Mouse (Mus musculus) hindbrain, embryonic 11.5 days (tissue): ENCODE measurements around the gene Faap100. TPM values are rescaled to one million over a fixed set of nuclear protein-coding genes. Genes with fewer than 3 reads are reported as not detected.

ENCODE experiments used
- ATAC-seq: fragments of 200-750 bp; cut with Nextera tagmentation; 2 replicates; pipeline ENCODE4 v1.8.0; 2017; ENCODE audit warnings: mild to moderate bottlenecking, moderate TSS enrichment, moderate library complexity; ENCODE audit not compliant: low FRiP score
- DNase-seq: peaks from one replicate; pipeline ENCODE4 v3.0.0-alpha.2; 2015; ENCODE audit warnings: low spot score
- H3K27ac ChIP-seq: fragments of 300-500 bp; sonication (generic); 2 replicates; pipeline ENCODE4 v1.5.1; 2014; ENCODE audit warnings: mild to moderate bottlenecking, low read depth, low read length
- H3K27me3 ChIP-seq: fragments of 300-500 bp; sonication (generic); 2 replicates; pipeline ENCODE4 v1.6.1; 2014; ENCODE audit warnings: mild to moderate bottlenecking, low read length, moderate library complexity, mixed read lengths; ENCODE audit not compliant: control insufficient read depth, insufficient read depth
- H3K36me3 ChIP-seq: fragments of 300-500 bp; sonication (generic); 2 replicates; pipeline ENCODE4 v1.6.1; 2014; ENCODE audit warnings: mild to moderate bottlenecking, low read length, moderate library complexity, mixed read lengths; ENCODE audit not compliant: control insufficient read depth, insufficient read depth
- H3K4me1 ChIP-seq: fragments of 300-500 bp; sonication (generic); replicated peaks from 2 replicates; pipeline ENCODE4 v1.6.1; 2014; ENCODE audit warnings: low read length, mixed read lengths; ENCODE audit not compliant: control insufficient read depth, insufficient read depth
- H3K4me2 ChIP-seq: fragments of 300-500 bp; sonication (generic); replicated peaks from 2 replicates; pipeline ENCODE4 v1.6.1; 2014; ENCODE audit warnings: mild to moderate bottlenecking, low read depth, low read length
- H3K4me3 ChIP-seq: fragments of 300-500 bp; sonication (generic); 2 replicates; pipeline ENCODE4 v1.5.1; 2014; ENCODE audit warnings: low read depth, low read length
- H3K9ac ChIP-seq: fragments of 300-500 bp; sonication (generic); 2 replicates; pipeline ENCODE4 v1.6.1; 2014; ENCODE audit warnings: low read depth, low read length
- H3K9me3 ChIP-seq: fragments of 300-500 bp; sonication (generic); 2 replicates; pipeline ENCODE4 v1.6.1; 2016; ENCODE audit warnings: low read length; ENCODE audit not compliant: control insufficient read depth
- WGBS: fragments of 180-500 bp; shearing (Covaris S2); extraction: QIAGEN DNeasy Blood & Tissue Kit; methylation state at CpG from one replicate; pipeline ENCODE4 v1.1.7; 2014; 5-methylcytosine and 5-hydroxymethylcytosine counted together
- polyA plus RNA-seq: library from polyadenylated mRNA; unstranded; fragments of >200 nt; fragmentation: Nextera tagmentation; extraction: Ambion mirVana; gene quantifications from 2 replicates; pipeline ENCODE4 v1.2.1, GENCODE M21; 2014

Gene Faap100
- polyA plus RNA-seq, 1 experiment from 2014 or later: 27.8 TPM

- no peak overlapping the region for H3K4me3 ChIP-seq
- H3K27ac ChIP-seq: no peak overlapping the region
- WGBS: 95% methylated on average over 3 of the region's 3 CpGs
- ATAC-seq (no peak), DNase-seq (no peak)
- H3K27me3 ChIP-seq: no peaks in the 10 kb centered on the region
- no peaks in the 10 kb centered on the region for H3K9me3 ChIP-seq
- H3K4me1 ChIP-seq: no peaks in the 10 kb centered on the region
- H3K36me3 ChIP-seq: peaks cover 6% of the 10 kb centered on the region; the same call in 1 of the 2 replicates
- no peak overlapping the region for H3K4me2 ChIP-seq
- H3K9ac ChIP-seq: no peak overlapping the region
Observed at GRCm38 (mm10) chr11:120405867-120406266, 27.3 kb upstream of the Faap100 start.

GRCm38 (mm10) chr11:120404814-120405213, 26.2 kb upstream of the Faap100 start:
- Histone ChIP-seq H3K36me3 (peaks cover 11% of the 10 kb centered on the region; the same call in 1 of the 2 replicates), H3K4me2 (no peak overlapping the region), H3K4me3 (no peak overlapping the region), H3K27me3 (no peaks in the 10 kb centered on the region), H3K9me3 (no peaks in the 10 kb centered on the region), H3K4me1 (no peaks in the 10 kb centered on the region), H3K27ac (no peak overlapping the region), H3K9ac (no peak overlapping the region)
- 88% methylated on average over 1 of the region's 1 CpGs for WGBS
- DNase-seq: no peak
- no peak for ATAC-seq

DNA sequence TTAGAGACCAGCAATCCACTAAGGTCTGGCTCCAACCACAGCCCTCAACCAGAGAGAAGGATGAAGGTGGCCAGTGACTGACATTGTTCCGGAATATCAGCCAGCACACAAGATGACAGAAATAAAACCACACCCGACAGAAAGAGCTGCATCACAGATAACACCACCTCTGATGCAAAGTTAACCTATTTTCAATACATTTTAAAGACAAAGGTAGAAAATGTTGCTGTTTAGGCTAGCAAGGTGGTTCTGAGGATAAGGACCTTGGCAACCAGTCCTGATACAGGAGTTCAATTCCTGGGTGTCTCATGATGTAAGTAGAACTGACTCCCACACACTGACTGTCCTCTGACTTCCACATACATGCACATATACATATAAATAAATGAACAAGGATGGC, 20.8 kb upstream of the Faap100 start:
- no peak for DNase-seq
- 0 out of 2 replicates have a peak, but pooled peaks cover 6% of the 10 kb centered on the region for H3K36me3 ChIP-seq

GRCm38 (mm10) chr11:120397602-120398001, 19.0 kb upstream of the Faap100 start:
- 86% methylated on average over 2 of the region's 2 CpGs for WGBS
- Histone ChIP-seq H3K27me3 (no peaks in the 10 kb centered on the region), H3K9ac (no peak overlapping the region), H3K4me1 (no peaks in the 10 kb centered on the region), H3K9me3 (no peaks in the 10 kb centered on the region), H3K27ac (no peak overlapping the region), H3K4me3 (no peak overlapping the region), H3K36me3 (0 out of 2 replicates have a peak, but pooled peaks cover 6% of the 10 kb centered on the region), H3K4me2 (no peak overlapping the region)
- no peak for DNase-seq
- no peak for ATAC-seq

More for the DNA sequence above, 20.8 kb upstream of the Faap100 start:
- Histone ChIP-seq H3K27ac (no peak overlapping the region), H3K4me3 (no peak overlapping the region), H3K9me3 (no peaks in the 10 kb centered on the region), H3K9ac (no peak overlapping the region), H3K4me2 (no peak overlapping the region), H3K4me1 (no peaks in the 10 kb centered on the region), H3K27me3 (no peaks in the 10 kb centered on the region)
- WGBS: 89% methylated on average over 2 of the region's 2 CpGs
- no peak for ATAC-seq

- no peak for DNase-seq
- Histone ChIP-seq H3K4me1 (no peaks in the 10 kb centered on the region), H3K27me3 (no peaks in the 10 kb centered on the region), H3K4me3 (no peak overlapping the region), H3K36me3 (0 out of 2 replicates have a peak, but pooled peaks cover 4% of the 10 kb centered on the region), H3K9me3 (no peaks in the 10 kb centered on the region), H3K9ac (no peak overlapping the region), H3K4me2 (no peak overlapping the region), H3K27ac (no peak overlapping the region)
- WGBS: 88% methylated on average over 4 of the region's 4 CpGs
- no peak for ATAC-seq
Observed at GRCm38 (mm10) chr11:120395661-120396060, 17.1 kb upstream of the Faap100 start.

DNA sequence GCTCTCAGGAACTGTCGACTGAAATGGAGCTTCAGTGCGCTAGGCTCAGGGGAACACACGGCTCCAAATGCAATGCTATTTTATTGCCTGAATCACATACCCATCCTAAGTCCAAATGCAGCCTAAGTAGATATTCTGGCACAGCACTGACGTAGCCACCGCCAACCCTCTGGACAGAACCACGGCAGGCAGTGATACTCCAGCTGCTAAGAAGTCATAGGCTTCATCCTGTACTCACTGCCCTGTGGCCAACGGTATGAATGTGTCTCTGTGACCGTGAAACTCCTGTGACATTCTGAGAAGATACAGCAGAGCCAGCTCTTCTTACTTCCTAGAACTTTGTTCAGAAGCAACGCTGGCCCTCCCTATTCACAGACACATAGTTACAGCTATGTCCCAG, 10.0 kb upstream of the Faap100 start:
- DNase-seq (no peak), ATAC-seq (no peak)
- Histone ChIP-seq H3K4me1 (no peaks in the 10 kb centered on the region), H3K27ac (no peak overlapping the region), H3K9me3 (no peaks in the 10 kb centered on the region), H3K27me3 (no peaks in the 10 kb centered on the region), H3K4me3 (no peak overlapping the region), H3K4me2 (no peak overlapping the region), H3K9ac (no peak overlapping the region), H3K36me3 (peaks cover 13% of the 10 kb centered on the region; the same call in 1 of the 2 replicates)
- WGBS: 95% methylated on average over 9 of the region's 9 CpGs

DNA sequence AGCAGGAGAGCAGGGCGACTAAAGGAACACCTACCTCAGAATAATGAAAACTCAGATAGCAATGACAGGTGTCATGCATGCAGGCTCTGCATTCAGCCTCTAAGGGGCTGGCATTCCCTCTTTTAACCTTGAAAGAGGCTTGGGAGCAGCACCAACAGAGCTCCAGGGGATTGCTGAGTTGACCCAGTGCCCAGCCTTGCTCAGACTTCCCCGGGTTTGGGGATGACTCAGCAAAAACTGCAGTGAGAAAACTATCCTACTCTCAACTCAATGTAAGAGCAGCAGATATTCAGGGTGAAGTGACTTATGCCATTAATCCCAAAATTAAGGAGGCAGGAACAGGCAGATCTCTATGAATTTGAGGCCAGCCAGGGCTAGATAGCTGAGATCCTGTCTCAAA, 8.6 kb upstream of the Faap100 start:
- no peaks in the 10 kb centered on the region for H3K27me3 ChIP-seq
- H3K27ac ChIP-seq: no peak overlapping the region
- no peak overlapping the region for H3K4me3 ChIP-seq
- ATAC-seq (no peak), DNase-seq (no peak)
- no peak overlapping the region for H3K9ac ChIP-seq
- peaks cover 14% of the 10 kb centered on the region; the same call in 1 of the 2 replicates for H3K36me3 ChIP-seq
- H3K9me3 ChIP-seq: no peaks in the 10 kb centered on the region
- no peaks in the 10 kb centered on the region for H3K4me1 ChIP-seq
- no peak overlapping the region for H3K4me2 ChIP-seq
- 79% methylated on average over 2 of the region's 2 CpGs for WGBS

DNA sequence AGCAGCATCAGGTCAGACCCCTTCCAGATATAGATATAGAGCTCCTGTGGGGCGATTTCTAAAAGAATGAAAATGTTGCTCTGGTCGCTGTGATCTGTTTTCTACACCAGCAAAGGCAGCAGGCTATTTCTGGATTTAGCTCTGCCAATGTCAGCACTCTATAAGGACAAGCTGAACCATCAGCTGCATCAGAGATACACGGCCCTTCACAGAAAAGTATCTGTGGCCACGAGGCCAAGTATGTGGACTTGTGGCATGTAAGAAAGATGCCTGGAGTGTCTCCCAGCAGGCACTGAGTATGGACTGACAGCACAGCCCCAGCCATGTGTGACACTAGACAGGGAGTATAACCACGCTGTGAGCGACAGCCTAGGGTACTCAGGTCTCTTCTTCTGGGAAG, 8.1 kb upstream of the Faap100 start:
- Histone ChIP-seq H3K27ac (no peak overlapping the region), H3K27me3 (no peaks in the 10 kb centered on the region), H3K9me3 (no peaks in the 10 kb centered on the region), H3K36me3 (peaks cover 15% of the 10 kb centered on the region; the same call in 1 of the 2 replicates), H3K9ac (no peak overlapping the region), H3K4me2 (no peak overlapping the region), H3K4me1 (no peaks in the 10 kb centered on the region), H3K4me3 (no peak overlapping the region)
- 96% methylated on average over 6 of the region's 6 CpGs for WGBS
- DNase-seq (no peak), ATAC-seq (no peak)

DNA sequence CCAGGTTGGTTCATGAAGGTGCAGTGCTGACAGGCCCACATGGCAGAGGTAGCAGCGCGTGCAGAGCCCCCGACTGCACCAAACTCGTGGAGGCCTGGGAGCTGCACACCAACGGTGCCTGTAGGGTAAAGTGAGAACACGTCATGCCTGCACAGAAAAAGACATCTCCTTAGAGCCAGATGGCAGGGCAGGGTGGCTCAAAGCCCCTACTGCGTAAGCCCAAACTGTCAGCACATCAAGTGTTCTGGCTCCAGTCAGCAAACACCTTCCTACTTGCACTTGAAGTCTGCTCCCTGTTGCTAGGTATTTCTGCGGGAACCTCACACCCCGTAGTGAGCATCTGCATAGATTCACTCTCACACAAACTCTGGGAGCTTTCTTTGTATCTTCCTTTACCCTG, 3.9 kb upstream of the Faap100 start:
- H3K4me1 ChIP-seq: no peaks in the 10 kb centered on the region; the same call in 1 of the 2 replicates
- ATAC-seq (no peak), DNase-seq (no peak)
- no peaks in the 10 kb centered on the region for H3K9me3 ChIP-seq
- H3K27me3 ChIP-seq: no peaks in the 10 kb centered on the region
- peaks cover 10% of the 10 kb centered on the region; the same call in 1 of the 2 replicates for H3K36me3 ChIP-seq
- H3K27ac ChIP-seq: no peak overlapping the region
- WGBS: 94% methylated on average over 9 of the region's 9 CpGs
- H3K9ac ChIP-seq: no peak overlapping the region
- no peak overlapping the region for H3K4me2 ChIP-seq
- H3K4me3 ChIP-seq: no peak overlapping the region
